ENCODE assay signal across 9 mouse cellular contexts in genomic region chr8:110726893-110727292, GRCm38 (mm10). TPM values are rescaled to one million over a fixed set of nuclear protein-coding genes. Genes with fewer than 3 reads are reported as not detected.
DNase-seq lines count a peak whose midpoint lies in the region; ATAC-seq and TF ChIP-seq lines count a peak whose summit lies in the region.
"Had no signal": no experiment of that assay in that cellular context is flagged by ENCODE, and none has a peak within 500 bp of the region (broad histone marks: within the 10 kb centered on the region; RNA-seq: fewer than 3 reads in every experiment).

No protein-coding gene starts in this region.

- DNase-seq in layer of hippocampus, adult 11-12 months (ENCODE audit: low spot score), result peak; percentile 69
- DNase-seq in layer of hippocampus, adult 9-11 months, result no peak
- peak; percentile 51 for DNase-seq in MN1 (ENCODE audit: low spot score)
- peak; percentile 56 for DNase-seq in embryo, embryonic 10 days (ENCODE audit: low spot score)
- peak; percentile 90 for DNase-seq in limb, embryonic 10.5 days (ENCODE audit: low spot score)
- peak; percentile 84 for DNase-seq in midbrain, postnatal 0 days (ENCODE audit: low spot score)
- DNase-seq in c-Kit-positive CD71-positive TER-119-positive erythroid progenitor cells, embryonic 14.5 days (ENCODE audit: low spot score), result no peak

- H3K36me3 ChIP-seq in heart, embryonic 13.5 days, result peaks cover 77% of the 10 kb centered on the region
- peaks cover 89% of the 10 kb centered on the region for H3K36me3 ChIP-seq in limb, embryonic 10.5 days
- peaks cover 58% of the 10 kb centered on the region for H3K36me3 ChIP-seq in midbrain, postnatal 0 days (ENCODE audit: insufficient read depth, low read length)

- H3K9ac ChIP-seq in heart, embryonic 13.5 days, result peak overlapping the region; percentile 50; the same call in 1 of the 2 replicates
- 0 out of 2 replicates have a peak overlapping the region, but pooled peaks have one; percentile 24 for H3K9ac ChIP-seq in midbrain, postnatal 0 days (replicated peaks; ENCODE audit: low read length, poor library complexity, severe bottlenecking)
- H3K9ac ChIP-seq: limb, embryonic 15.5 days had no signal

- peaks cover 48% of the 10 kb centered on the region for H3K4me1 ChIP-seq in heart, embryonic 13.5 days
- peaks cover 55% of the 10 kb centered on the region for H3K4me1 ChIP-seq in limb, embryonic 10.5 days
- peaks cover 16% of the 10 kb centered on the region for H3K4me1 ChIP-seq in midbrain, postnatal 0 days (ENCODE audit: insufficient read depth, low read length)

- H3K27me3 ChIP-seq in heart, embryonic 13.5 days (replicated peaks), result no peaks in the 10 kb centered on the region
- no peaks in the 10 kb centered on the region for H3K27me3 ChIP-seq in limb, embryonic 10.5 days (ENCODE audit: low read depth, poor library complexity, severe bottlenecking)
- no peaks in the 10 kb centered on the region for H3K27me3 ChIP-seq in midbrain, postnatal 0 days (ENCODE audit: insufficient read depth, low read length)
- H3K27me3 ChIP-seq: limb, embryonic 15.5 days had no signal

- H3K4me3 ChIP-seq in heart, embryonic 13.5 days, result no peak overlapping the region
- 0 out of 2 replicates have a peak overlapping the region, but pooled peaks have one; percentile 0 for H3K4me3 ChIP-seq in limb, embryonic 10.5 days
- H3K4me3 ChIP-seq in midbrain, postnatal 0 days (ENCODE audit: low read depth, low read length), result no peak overlapping the region
- H3K4me3 ChIP-seq: limb, embryonic 15.5 days had no signal

- 8% methylated on average over 18 of the region's 18 CpGs for WGBS in heart, embryonic 13.5 days
- 11% methylated on average over 18 of the region's 18 CpGs for WGBS in limb, embryonic 10.5 days
- WGBS in midbrain, postnatal 0 days, result 5% methylated on average over 18 of the region's 18 CpGs

- H3K4me2 ChIP-seq in heart, embryonic 13.5 days, result no peak overlapping the region
- H3K4me2 ChIP-seq in midbrain, postnatal 0 days (ENCODE audit: low read depth, low read length, poor library complexity, severe bottlenecking), result no peak overlapping the region
- H3K4me2 ChIP-seq: limb, embryonic 15.5 days had no signal

- peak; percentile 89 for TF ChIP-seq CTCF in midbrain, postnatal 0 days (IDR thresholded peaks at IDR 0.05)

- no peak for ATAC-seq in heart, embryonic 13.5 days (ENCODE audit: extremely low read depth, insufficient number of reproducible peaks, low FRiP score, low TSS enrichment)
- ATAC-seq in midbrain, postnatal 0 days (ENCODE audit: low FRiP score), result peak; percentile 33

- no peak overlapping the region for H3K27ac ChIP-seq in heart, embryonic 13.5 days (replicated peaks)
- H3K27ac ChIP-seq in limb, embryonic 10.5 days, result peak overlapping the region; percentile 53
- no peak overlapping the region for H3K27ac ChIP-seq in midbrain, postnatal 0 days (ENCODE audit: low read depth, low read length)

- H3K9me3 ChIP-seq in heart, embryonic 13.5 days, result no peaks in the 10 kb centered on the region
- H3K9me3 ChIP-seq in limb, embryonic 10.5 days (replicated peaks), result no peaks in the 10 kb centered on the region
- no peaks in the 10 kb centered on the region for H3K9me3 ChIP-seq in midbrain, postnatal 0 days (ENCODE audit: low read length)
- H3K9me3 ChIP-seq: limb, embryonic 15.5 days had no signal

RNA-seq across cellular contexts. Expression of gene Mtss1l, which starts 5.6 kb away (rescaled TPM):
- 6.0 and 6.4 TPM in 2 replicates for polyA plus RNA-seq in heart, embryonic 13.5 days (2015; fragmentation: Nextera tagmentation; extraction: Ambion mirVana)
- polyA plus RNA-seq in limb, embryonic 10.5 days (2016; fragmentation: Nextera tagmentation; extraction: Ambion mirVana), result 7.8 and 8.8 TPM in 2 replicates
- total RNA-seq in midbrain, postnatal 0 days (2014; rRNA removed), result 90.5 and 101 TPM in 2 replicates
- 35.2 and 37.7 TPM in 2 replicates for polyA plus RNA-seq in midbrain, postnatal 0 days (2015; fragmentation: Nextera tagmentation; extraction: Ambion mirVana)

Comparison
In these comparisons a context has a peak if more than half of its experiments do, and no peak if none do; other contexts are left out.
1. DNase-seq: peak in layer of hippocampus, adult 11-12 months (single experiment), MN1 (single experiment), embryo, embryonic 10 days (single experiment), limb, embryonic 10.5 days (single experiment) and midbrain, postnatal 0 days (single experiment); none in layer of hippocampus, adult 9-11 months (single experiment) and c-Kit-positive CD71-positive TER-119-positive erythroid progenitor cells, embryonic 14.5 days (single experiment).